Mouse (Mus musculus) heart, adult 2 months (tissue): ENCODE measurements around the gene Kiz. TPM values are rescaled to one million over a fixed set of nuclear protein-coding genes. Genes with fewer than 3 reads are reported as not detected.
A peak's percentile ranks its signal among the peaks of the same experiment; 100 is the strongest.

Experiments
- DNase-seq, 2 experiments: peaks; one replicate each; pipeline ENCODE4 v3.0.0; 2021
- H3K27ac ChIP-seq: fragments of 200-600 bp; 2 replicates; pipeline ENCODE4 v1.8.1; 2022
- H3K27me3 ChIP-seq: fragments of 200-500 bp; 2 replicates; pipeline ENCODE4 v1.6.1; 2012; ENCODE audit warnings: mild to moderate bottlenecking, low read length, inconsistent platforms, mixed read lengths; ENCODE audit not compliant: control insufficient read depth, insufficient read depth
- H3K36me3 ChIP-seq: fragments of 200-500 bp; 2 replicates; pipeline ENCODE4 v1.6.1; 2012; ENCODE audit warnings: low read length, inconsistent platforms; ENCODE audit not compliant: control insufficient read depth, insufficient read depth
- H3K4me1 ChIP-seq: fragments of 200-500 bp; 2 replicates; pipeline ENCODE4 v1.6.1; 2011; ENCODE audit warnings: low read length; ENCODE audit not compliant: control insufficient read depth, insufficient read depth
- H3K4me3 ChIP-seq: fragments of 200-600 bp; 2 replicates; pipeline ENCODE4 v1.8.1; 2022
- H3K79me2 ChIP-seq: fragments of 200-500 bp; replicated peaks from 2 replicates; pipeline ENCODE4 v1.6.1; 2012; ENCODE audit warnings: mild to moderate bottlenecking, inconsistent platforms, low read length, moderate library complexity, mixed read lengths; ENCODE audit not compliant: control insufficient read depth, insufficient read depth
- H3K9ac ChIP-seq: fragments of 200-500 bp; 2 replicates; pipeline ENCODE4 v1.6.1; 2012; ENCODE audit warnings: low read depth, mild to moderate bottlenecking, control low read depth, inconsistent platforms, low read length, mixed read lengths
- CTCF ChIP-seq: fragments of 200-600 bp; IDR thresholded peaks from 2 replicates; pipeline ENCODE4 v1.8.1; 2022; ENCODE audit warnings: antibody characterized with exemption, mild to moderate bottlenecking, moderate library complexity
- EP300 ChIP-seq: fragments of 200-500 bp; IDR thresholded peaks from 2 replicates; pipeline ENCODE4 v1.6.1; 2011; ENCODE audit warnings: low read depth, low read length, control low read depth; ENCODE audit not compliant: insufficient read depth
- POLR2A ChIP-seq: fragments of 200-500 bp; IDR thresholded peaks from 2 replicates; pipeline ENCODE4 v1.6.1; 2011; ENCODE audit warnings: mild to moderate bottlenecking, low read depth, low read length, control low read depth; ENCODE audit not compliant: insufficient read depth
- WGBS: fragments of 180-500 bp; shearing (Covaris S2); methylation state at CpG from one replicate; pipeline ENCODE4 v1.1.7; 2018; 5-methylcytosine and 5-hydroxymethylcytosine counted together
- intact Hi-C: fragments of 180-260 bp; cut with DNase I; formaldehyde crosslinking; loops from one replicate; pipeline ENCODE4 v1.15.1; 2025
- long read RNA-seq: library from polyadenylated mRNA; stranded (forward); transcript quantifications from one replicate; pipeline ENCODE4 v2.0.0, GENCODE M21; 2021
- polyA plus RNA-seq: library from polyadenylated mRNA; depleted of rRNA; stranded (reverse); fragments of >200 nt; gene quantifications from 2 replicates; pipeline ENCODE4 v1.2.3, GENCODE M21; 2012; rRNA removed
- total RNA-seq, 2 experiments: library from RNA; stranded (reverse); gene quantifications; 2 replicates each; pipeline ENCODE4 v1.2.3; 2021

The Kiz gene
- 100 to 1,000 TPM in 1 of 2 experiments, 10 to 100 TPM in 1; 97.9 to 124 TPM for total RNA-seq
- polyA plus RNA-seq, result 16.2 and 29.1 TPM in 2 replicates
- long read RNA-seq, transcript Kiz-201 (14 exons, 2,183 nt), result major isoform, 138 of 175 reads
- long read RNA-seq, partial matches to known transcripts, result 6 of 175 reads
- long read RNA-seq, other reads (novel, unspliced or antisense), result 31 of 175 reads

DNA sequence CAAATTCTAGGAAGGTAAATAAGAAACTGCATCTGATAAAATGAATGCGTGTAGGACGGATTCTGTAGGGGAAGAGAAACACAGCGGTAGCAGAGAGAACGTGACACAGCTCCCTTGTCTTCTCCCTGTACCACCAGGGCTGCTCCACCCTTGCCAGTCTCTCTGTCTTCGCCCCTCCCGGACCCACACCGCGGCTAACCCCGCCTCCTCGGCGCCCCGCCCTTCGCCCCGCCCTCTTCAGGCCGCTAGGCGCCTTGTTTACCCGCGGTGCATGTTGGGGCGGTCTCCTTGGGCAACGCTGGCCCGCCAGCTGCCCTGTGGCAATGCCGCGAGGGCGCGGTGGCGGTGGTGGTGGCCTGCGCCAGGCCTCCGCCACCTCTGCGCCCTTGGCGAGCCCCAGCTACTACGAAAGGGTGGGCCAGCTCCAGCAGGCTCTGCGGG, at the start of gene Kiz:
Gene Kiz (plus strand): TSS at position 266 of the 441 bp plus-strand sequence.
- peak within 1 kb of the TSS; percentile 87 for H3K9ac ChIP-seq
- no peaks in the 10 kb centered on the region for H3K36me3 ChIP-seq
- H3K79me2 ChIP-seq, result no peaks in the 10 kb centered on the region
- H3K4me3 ChIP-seq, result peak within 1 kb of the TSS; percentile 97
- peak; percentile 96 to 97 for DNase-seq
- peak within 1 kb of the TSS; percentile 95 for H3K27ac ChIP-seq
- H3K4me1 ChIP-seq, result peaks cover 1% of the 10 kb centered on the region
- under 1% methylated on average over 32 of the region's 32 CpGs for WGBS
- intact Hi-C loops, result loop anchor here (5.0 to 10.0 kb wide), 3 partner anchors 102 to 319 kb away; partner anchors contain the start of gene Xrn2
- no peaks in the 10 kb centered on the region for H3K27me3 ChIP-seq
- TF ChIP-seq CTCF, result peak; percentile 47
- TF ChIP-seq POLR2A, result peak; percentile 75; the same call in 1 of the 2 replicates
- TF ChIP-seq EP300, result no peak

- H3K36me3 ChIP-seq, result no peaks in the 10 kb centered on the region
- TF ChIP-seq EP300 (no peak), POLR2A (no peak), CTCF (no peak)
- H3K79me2 ChIP-seq, result no peaks in the 10 kb centered on the region
- no peak overlapping the region for H3K27ac ChIP-seq
- no peak overlapping the region for H3K4me3 ChIP-seq
- intact Hi-C loops, result no loop called here
- 91% methylated on average over 7 of the region's 7 CpGs for WGBS
- H3K27me3 ChIP-seq, result no peaks in the 10 kb centered on the region
- no peaks in the 10 kb centered on the region for H3K4me1 ChIP-seq
- no peak overlapping the region for H3K9ac ChIP-seq
- no peak for DNase-seq
These were observed 45.9 kb upstream of the Kiz start for GRCm38 (mm10) chr2:146809706-146810256.

DNA sequence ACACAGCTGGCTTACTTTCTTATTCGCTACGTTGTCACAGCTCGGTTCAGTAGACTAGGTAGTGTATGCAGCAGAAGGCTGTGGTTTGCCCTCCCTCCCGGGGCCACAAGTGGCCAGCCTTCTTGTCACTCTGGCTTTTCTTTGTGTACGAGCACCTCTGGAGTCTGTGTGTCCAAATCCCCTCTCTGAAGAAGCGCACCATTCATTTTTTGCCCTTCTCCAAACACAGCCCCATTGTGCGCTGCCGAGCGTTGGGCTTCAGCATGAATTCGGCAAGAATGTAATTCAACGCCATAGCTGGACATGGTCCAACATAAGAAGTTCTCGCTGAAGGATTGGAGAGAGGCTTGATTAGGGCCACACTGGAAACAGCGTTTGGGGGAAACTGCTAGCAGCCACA, 45.0 kb upstream of the Kiz start:
- Histone ChIP-seq H3K4me1 (no peaks in the 10 kb centered on the region), H3K36me3 (no peaks in the 10 kb centered on the region), H3K27me3 (no peaks in the 10 kb centered on the region), H3K27ac (no peak overlapping the region), H3K79me2 (no peaks in the 10 kb centered on the region), H3K4me3 (no peak overlapping the region), H3K9ac (no peak overlapping the region)
- intact Hi-C loops, result no loop called here
- no peak for DNase-seq
- 55% methylated on average over 13 of the region's 13 CpGs for WGBS
- TF ChIP-seq CTCF (no peak), POLR2A (no peak), EP300 (no peak)

GRCm38 (mm10) chr2:146814978-146815377, 40.7 kb upstream of the Kiz start:
- H3K79me2 ChIP-seq, result no peaks in the 10 kb centered on the region
- no peak overlapping the region for H3K27ac ChIP-seq
- no peaks in the 10 kb centered on the region for H3K4me1 ChIP-seq
- H3K4me3 ChIP-seq, result no peak overlapping the region
- intact Hi-C loops, result no loop called here
- no peak for DNase-seq
- TF ChIP-seq CTCF, result no peak
- no peak for TF ChIP-seq POLR2A
- TF ChIP-seq EP300, result no peak
- no peaks in the 10 kb centered on the region for H3K36me3 ChIP-seq
- no peak overlapping the region for H3K9ac ChIP-seq
- no peaks in the 10 kb centered on the region for H3K27me3 ChIP-seq
- 86% methylated on average over 7 of the region's 7 CpGs for WGBS

GRCm38 (mm10) chr2:146819065-146819464, 36.6 kb upstream of the Kiz start:
- Histone ChIP-seq H3K27ac (no peak overlapping the region), H3K9ac (no peak overlapping the region), H3K4me1 (no peaks in the 10 kb centered on the region), H3K27me3 (no peaks in the 10 kb centered on the region), H3K4me3 (no peak overlapping the region), H3K36me3 (no peaks in the 10 kb centered on the region), H3K79me2 (no peaks in the 10 kb centered on the region)
- no peak for DNase-seq
- intact Hi-C loops, result no loop called here
- no peak for TF ChIP-seq CTCF
- no peak for TF ChIP-seq POLR2A
- TF ChIP-seq EP300, result no peak
- 76% methylated on average over 4 of the region's 4 CpGs for WGBS

GRCm38 (mm10) chr2:146823483-146823951, 32.1 kb upstream of the Kiz start:
- H3K27ac ChIP-seq, result no peak overlapping the region
- H3K9ac ChIP-seq, result no peak overlapping the region
- WGBS, result 54% methylated on average over 11 of the region's 11 CpGs
- no peak for TF ChIP-seq CTCF
- no peak for TF ChIP-seq POLR2A
- H3K4me3 ChIP-seq, result no peak overlapping the region
- no peak for DNase-seq
- H3K27me3 ChIP-seq, result no peaks in the 10 kb centered on the region
- no peaks in the 10 kb centered on the region for H3K79me2 ChIP-seq
- intact Hi-C loops, result no loop called here
- H3K4me1 ChIP-seq, result no peaks in the 10 kb centered on the region
- no peaks in the 10 kb centered on the region for H3K36me3 ChIP-seq
